Mouse (Mus musculus) liver, embryonic 12.5 days (tissue): ENCODE measurements around the gene Hypk. TPM values are rescaled to one million over a fixed set of nuclear protein-coding genes. Genes with fewer than 3 reads are reported as not detected.

Experiments used
- ATAC-seq: fragments of 200-750 bp; cut with Nextera tagmentation; 2 replicates; pipeline ENCODE4 v1.8.0; 2017; ENCODE audit warnings: moderate number of reproducible peaks, mild to moderate bottlenecking, moderate library complexity
- H3K27ac ChIP-seq: fragments of 300-500 bp; sonication (generic); 2 replicates; pipeline ENCODE4 v1.5.1; 2016; ENCODE audit warnings: mild to moderate bottlenecking
- H3K27me3 ChIP-seq: fragments of 300-500 bp; sonication (generic); replicated peaks from 2 replicates; pipeline ENCODE4 v1.6.1; 2016; ENCODE audit warnings: mild to moderate bottlenecking, moderate library complexity
- H3K36me3 ChIP-seq: fragments of 300-500 bp; sonication (generic); 2 replicates; pipeline ENCODE4 v1.6.1; 2016; ENCODE audit warnings: mild to moderate bottlenecking, moderate library complexity
- H3K4me1 ChIP-seq: fragments of 300-500 bp; sonication (generic); 2 replicates; pipeline ENCODE4 v1.6.1; 2016
- H3K4me2 ChIP-seq: fragments of 300-500 bp; sonication (generic); 2 replicates; pipeline ENCODE4 v1.6.1; 2016; ENCODE audit warnings: mild to moderate bottlenecking, moderate library complexity
- H3K4me3 ChIP-seq: fragments of 300-500 bp; sonication (generic); 2 replicates; pipeline ENCODE4 v1.5.1; 2016; ENCODE audit warnings: mild to moderate bottlenecking, moderate library complexity
- H3K9ac ChIP-seq: fragments of 300-500 bp; sonication (generic); 2 replicates; pipeline ENCODE4 v1.6.1; 2016; ENCODE audit warnings: mild to moderate bottlenecking, moderate library complexity
- H3K9me3 ChIP-seq: fragments of 300-500 bp; sonication (generic); replicated peaks from 2 replicates; pipeline ENCODE4 v1.6.1; 2016; ENCODE audit warnings: mild to moderate bottlenecking, moderate library complexity
- WGBS: fragments of 180-500 bp; shearing (Covaris S2); methylation state at CpG from one replicate; pipeline ENCODE4 v1.1.7; 2016; ENCODE audit not compliant: insufficient replicate concordance; 5-methylcytosine and 5-hydroxymethylcytosine counted together
- polyA plus RNA-seq: library from polyadenylated mRNA; unstranded; fragments of >200 nt; fragmentation: Nextera tagmentation; extraction: Ambion mirVana; gene quantifications from 2 replicates; pipeline ENCODE4 v1.2.1, GENCODE M21; 2016

The Hypk gene
- polyA plus RNA-seq, 1 experiment from 2014 or later, result 111 TPM

DNA sequence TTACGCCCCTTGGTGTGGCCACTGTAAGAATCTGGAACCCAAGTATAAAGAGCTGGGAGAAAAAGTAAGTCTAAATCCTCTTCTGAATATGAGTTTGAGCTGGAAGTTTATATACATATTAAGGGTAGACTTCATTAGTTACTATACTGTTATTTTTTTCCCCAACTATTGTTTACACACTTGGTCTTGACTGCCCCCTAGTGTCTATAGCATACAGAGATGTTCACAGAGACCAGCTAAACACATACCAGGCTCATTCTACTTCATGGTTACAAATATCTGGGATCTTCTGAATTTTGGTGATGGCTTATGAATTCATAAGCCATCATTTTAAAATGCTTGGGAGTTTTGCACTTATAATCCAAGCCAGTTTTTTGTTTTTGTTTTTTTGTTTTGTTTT, 18.2 kb upstream of the Hypk start:
- WGBS, result 95% methylated on average over 1 of the region's 1 CpGs
- Histone ChIP-seq H3K4me1 (no peaks in the 10 kb centered on the region), H3K4me2 (no peak overlapping the region), H3K27me3 (0 out of 2 replicates have a peak, but pooled peaks cover 3% of the 10 kb centered on the region), H3K27ac (no peak overlapping the region), H3K9me3 (no peaks in the 10 kb centered on the region), H3K36me3 (peaks cover 100% of the 10 kb centered on the region), H3K4me3 (no peak overlapping the region), H3K9ac (no peak overlapping the region)
- ATAC-seq, result no peak

DNA sequence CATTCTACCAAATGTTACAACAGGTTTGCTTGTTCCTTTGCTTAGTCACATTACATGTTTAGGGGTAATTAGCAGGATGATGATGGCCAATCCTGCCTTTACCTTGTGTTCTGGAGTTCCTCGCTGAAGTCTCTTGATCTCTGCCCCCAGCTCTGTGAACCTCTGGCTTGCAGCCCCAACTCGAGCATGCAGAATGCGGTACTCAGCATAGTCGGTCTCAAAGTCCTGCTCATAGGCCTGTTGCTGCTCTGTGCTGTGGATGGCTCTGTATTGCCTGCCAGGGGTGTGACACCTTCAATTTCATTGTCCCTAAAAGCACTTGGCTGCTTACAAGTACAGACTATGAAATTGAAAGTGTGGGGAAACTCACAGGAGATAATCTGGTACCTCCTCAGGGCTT, 13.3 kb upstream of the Hypk start:
- ATAC-seq, result no peak
- WGBS, result 58% methylated on average over 4 of the region's 4 CpGs

DNA sequence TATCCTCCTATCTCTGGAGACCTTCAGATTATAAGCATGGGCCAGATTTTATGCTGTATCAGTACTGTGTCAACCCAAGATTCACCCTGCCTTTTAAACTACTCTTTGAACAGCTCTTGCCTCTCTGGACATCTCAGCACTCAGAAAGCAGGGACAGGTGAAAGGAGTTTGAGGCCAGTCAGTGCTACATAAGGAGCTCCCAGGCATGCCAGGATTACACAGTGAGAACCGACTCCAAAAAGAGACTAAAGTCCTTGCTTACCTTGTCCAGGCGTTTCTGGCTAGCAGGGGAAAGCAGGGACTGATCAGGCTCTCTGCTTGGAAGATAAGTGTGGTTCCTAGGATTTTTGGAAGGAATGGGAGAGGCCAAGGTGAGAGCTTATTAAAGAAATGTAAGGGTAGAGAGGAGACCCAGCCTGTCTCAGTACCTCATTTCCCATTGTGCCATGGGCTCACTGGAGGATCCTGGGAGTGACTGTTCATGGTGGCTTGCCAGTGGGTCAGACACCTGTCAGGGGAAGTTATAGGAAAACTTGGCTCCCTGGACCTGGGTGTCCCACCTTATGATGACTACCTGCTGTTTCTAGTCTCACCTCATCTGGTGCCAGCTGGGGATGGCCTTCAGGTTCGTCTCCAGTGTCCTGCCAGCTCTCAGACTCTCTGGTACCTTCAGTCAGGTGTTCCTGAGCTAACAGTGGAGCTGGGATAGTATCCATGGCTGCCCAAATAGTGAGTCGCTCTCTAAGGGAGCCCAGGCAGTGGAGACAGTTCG, 12.1 kb upstream of the Hypk start:
- H3K27ac ChIP-seq, result no peak overlapping the region
- H3K9ac ChIP-seq, result no peak overlapping the region
- H3K4me3 ChIP-seq, result no peak overlapping the region
- peaks cover 38% of the 10 kb centered on the region for H3K36me3 ChIP-seq
- H3K4me1 ChIP-seq, result peaks cover 19% of the 10 kb centered on the region
- no peak overlapping the region for H3K4me2 ChIP-seq
- ATAC-seq, result no peak
- H3K9me3 ChIP-seq, result no peaks in the 10 kb centered on the region
- WGBS, result 48% methylated on average over 5 of the region's 5 CpGs
- H3K27me3 ChIP-seq, result peaks cover 37% of the 10 kb centered on the region

More for the DNA sequence above, 13.3 kb upstream of the Hypk start:
- H3K9me3 ChIP-seq, result no peaks in the 10 kb centered on the region
- H3K27ac ChIP-seq, result no peak overlapping the region
- no peak overlapping the region for H3K9ac ChIP-seq
- H3K27me3 ChIP-seq, result peaks cover 37% of the 10 kb centered on the region
- no peak overlapping the region for H3K4me3 ChIP-seq
- no peak overlapping the region for H3K4me2 ChIP-seq
- H3K4me1 ChIP-seq, result peaks cover 19% of the 10 kb centered on the region
- peaks cover 51% of the 10 kb centered on the region for H3K36me3 ChIP-seq

DNA sequence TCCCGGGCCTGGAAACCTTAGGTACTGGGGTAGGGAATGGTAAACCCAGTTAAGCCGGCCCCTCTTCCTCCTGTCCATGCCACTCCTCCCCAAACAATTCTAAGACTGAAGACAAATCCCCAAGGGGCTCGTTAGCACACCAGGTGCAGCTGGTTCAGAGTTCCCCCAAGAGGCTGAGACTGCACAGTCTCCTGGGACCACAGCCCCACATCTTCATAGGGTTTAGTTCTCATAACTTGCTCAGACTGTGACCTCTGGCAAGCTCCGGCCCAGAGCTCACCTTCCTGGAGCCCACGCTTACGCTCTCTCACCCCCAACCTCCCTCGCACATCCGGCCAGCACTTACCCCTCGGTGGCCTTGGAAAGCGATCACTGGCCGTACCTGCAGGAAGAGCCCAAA, 11.3 kb upstream of the Hypk start:
- Histone ChIP-seq H3K4me3 (peak overlapping the region; percentile 60), H3K36me3 (peaks cover 30% of the 10 kb centered on the region), H3K27ac (no peak overlapping the region), H3K9ac (peak overlapping the region; percentile 69), H3K27me3 (peaks cover 37% of the 10 kb centered on the region), H3K9me3 (no peaks in the 10 kb centered on the region), H3K4me1 (peaks cover 19% of the 10 kb centered on the region), H3K4me2 (peak overlapping the region; percentile 93)
- ATAC-seq, result no peak
- WGBS, result 15% methylated on average over 11 of the region's 11 CpGs

DNA sequence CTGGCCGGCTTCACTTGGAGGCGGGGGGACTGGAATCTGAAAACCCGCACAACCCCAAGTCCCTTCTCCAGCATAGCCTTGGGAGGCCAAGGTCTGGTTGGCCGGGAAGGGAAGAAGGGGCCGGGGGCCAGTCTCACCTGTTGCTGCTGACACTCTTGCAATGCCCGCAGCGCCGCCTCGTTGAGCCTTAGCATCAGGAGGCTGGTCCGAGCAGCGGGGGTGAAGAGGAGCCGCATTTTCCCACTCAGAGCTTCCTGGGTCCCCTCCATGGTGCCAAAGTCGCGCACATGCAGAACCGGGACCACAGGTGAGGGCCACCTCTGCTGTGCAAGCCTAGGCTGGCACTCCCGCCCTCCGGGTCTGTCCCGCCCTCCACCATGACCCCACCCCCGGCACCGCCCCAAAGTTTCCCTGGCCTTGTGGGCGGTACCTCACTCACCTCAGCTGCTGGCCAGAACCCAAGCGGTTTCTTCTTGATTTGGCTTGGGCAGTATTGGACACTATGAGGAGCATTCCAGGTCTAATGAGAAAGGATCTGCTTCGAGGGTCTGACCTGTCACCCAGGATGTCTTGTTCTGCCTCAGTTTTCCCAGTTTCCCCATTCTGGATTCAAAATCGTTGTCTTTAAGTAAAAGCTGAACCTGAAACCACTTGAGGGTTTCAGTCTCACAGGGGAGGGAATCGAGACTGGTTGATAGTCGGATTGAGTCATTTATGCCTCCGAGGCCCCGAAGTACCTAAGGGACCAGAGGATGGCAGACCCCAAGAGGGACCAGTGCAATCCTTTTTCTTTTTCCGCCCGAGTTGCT, 10.6 kb upstream of the Hypk start:
- peaks cover 24% of the 10 kb centered on the region for H3K36me3 ChIP-seq
- no peaks in the 10 kb centered on the region for H3K9me3 ChIP-seq
- peaks cover 24% of the 10 kb centered on the region for H3K4me1 ChIP-seq
- ATAC-seq, result peak; percentile 96
- peak overlapping the region; percentile 60 for H3K4me3 ChIP-seq
- peak overlapping the region; percentile 93 for H3K4me2 ChIP-seq
- H3K9ac ChIP-seq, result peak overlapping the region; percentile 69
- H3K27me3 ChIP-seq, result peaks cover 37% of the 10 kb centered on the region
- 2% methylated on average over 30 of the region's 30 CpGs for WGBS
- H3K27ac ChIP-seq, result 0 out of 2 replicates have a peak overlapping the region, but pooled peaks have one; percentile 52

DNA sequence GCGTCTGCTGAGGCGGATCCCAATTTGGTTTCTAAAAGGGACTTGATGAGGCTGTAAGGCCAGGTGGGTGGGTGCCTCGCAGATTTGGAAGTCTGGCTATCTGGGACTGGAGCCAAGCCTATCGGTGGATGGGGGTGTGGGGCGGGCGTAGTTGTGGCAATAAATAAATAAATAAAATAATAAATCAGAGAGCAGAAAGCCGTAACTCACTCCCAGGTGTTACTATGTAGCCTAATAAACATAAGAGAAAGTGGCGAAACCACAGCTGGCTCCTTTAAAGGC, 10.1 kb upstream of the Hypk start:
- Histone ChIP-seq H3K27me3 (peaks cover 37% of the 10 kb centered on the region), H3K36me3 (peaks cover 18% of the 10 kb centered on the region), H3K4me2 (peak overlapping the region; percentile 93), H3K27ac (0 out of 2 replicates have a peak overlapping the region, but pooled peaks have one; percentile 52), H3K9ac (peak overlapping the region; percentile 69), H3K4me3 (peak overlapping the region; percentile 60), H3K4me1 (peaks cover 29% of the 10 kb centered on the region), H3K9me3 (no peaks in the 10 kb centered on the region)
- ATAC-seq, result peak; percentile 6; the same call in 1 of the 2 replicates
- WGBS, result 27% methylated on average over 8 of the region's 8 CpGs

DNA sequence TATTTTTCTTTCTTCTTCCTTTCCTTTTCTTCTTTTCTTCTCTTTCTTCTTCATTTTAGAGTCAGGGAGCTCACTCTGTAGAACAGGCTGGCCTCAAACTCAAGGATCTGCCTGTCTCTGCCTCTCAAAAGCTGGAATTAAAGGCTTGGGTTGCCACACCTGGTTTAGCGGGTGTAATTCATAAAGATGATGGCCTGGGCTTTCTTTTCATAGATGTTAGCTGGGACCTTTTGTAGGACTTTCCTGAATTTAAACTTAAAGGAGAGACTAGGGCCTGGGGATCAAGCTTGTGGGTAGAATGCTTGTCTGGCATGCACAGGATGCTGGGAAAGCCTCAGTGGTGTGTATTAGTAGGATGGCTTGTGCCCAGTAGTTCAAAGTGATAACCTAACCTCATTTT, 8.9 kb upstream of the Hypk start, which contains the start of gene Ell3:
Gene Ell3, minus strand, starts transcription at position 101 of the 400 bp plus-strand sequence.
- ATAC-seq, result no peak
- H3K36me3 ChIP-seq, result peaks cover 6% of the 10 kb centered on the region
- H3K4me3 ChIP-seq, result peak within 1 kb of the TSS; percentile 60
- no peak within 1 kb of the TSS for H3K27ac ChIP-seq
- peaks cover 37% of the 10 kb centered on the region for H3K27me3 ChIP-seq
- 0 out of 2 replicates have a peak within 1 kb of the TSS, but pooled peaks have one; percentile 69 for H3K9ac ChIP-seq
- H3K4me2 ChIP-seq, result peak within 1 kb of the TSS; percentile 93
- H3K4me1 ChIP-seq, result peaks cover 36% of the 10 kb centered on the region
- 78% methylated on average over 1 of the region's 1 CpGs for WGBS
- H3K9me3 ChIP-seq, result no peaks in the 10 kb centered on the region

DNA sequence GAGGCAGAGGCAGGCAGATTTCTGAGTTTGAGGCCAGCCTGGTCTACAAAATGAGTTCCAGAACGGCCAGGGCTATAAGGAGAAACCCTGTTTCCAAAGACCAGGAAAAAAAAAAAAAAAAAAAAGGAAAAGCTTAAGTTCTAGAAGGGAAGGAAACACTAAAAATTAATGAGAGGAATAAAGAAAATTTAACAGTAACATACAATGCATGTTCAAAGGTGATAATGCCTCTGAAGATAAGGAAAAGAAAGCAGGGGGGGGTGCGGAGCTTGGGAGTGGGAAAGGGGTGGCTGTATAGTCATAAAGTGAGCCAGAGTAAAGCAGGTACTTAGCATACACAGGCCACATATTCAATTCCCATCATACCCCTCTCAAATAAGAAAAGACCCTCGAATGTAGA, 8.0 kb upstream of the Hypk start:
- WGBS, result 51% methylated on average over 3 of the region's 3 CpGs
- Histone ChIP-seq H3K4me1 (peaks cover 38% of the 10 kb centered on the region), H3K4me2 (no peak overlapping the region), H3K27ac (no peak overlapping the region), H3K36me3 (no peaks in the 10 kb centered on the region), H3K9me3 (no peaks in the 10 kb centered on the region), H3K9ac (no peak overlapping the region), H3K27me3 (peaks cover 34% of the 10 kb centered on the region), H3K4me3 (no peak overlapping the region)
- no peak for ATAC-seq

DNA sequence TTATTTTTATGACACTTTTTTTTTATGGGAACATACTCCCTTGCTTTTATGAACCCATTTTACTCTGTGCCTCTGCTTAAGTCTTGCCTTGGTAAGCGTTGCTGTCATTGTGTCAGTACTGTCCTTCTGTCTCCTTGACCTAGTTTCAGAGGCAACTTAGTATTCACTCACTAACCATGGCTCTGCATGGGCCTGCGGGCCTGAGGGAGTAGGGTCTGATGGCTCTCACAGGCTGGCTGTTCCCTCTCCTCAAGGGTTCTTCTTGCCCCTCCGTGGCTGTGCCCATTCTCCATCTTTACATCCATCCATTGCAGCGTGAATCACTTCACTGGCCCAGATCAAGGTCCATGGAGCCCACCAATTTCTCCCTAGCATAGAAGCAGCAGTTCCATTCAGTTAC, 6.6 kb upstream of the Hypk start:
- peaks cover 23% of the 10 kb centered on the region for H3K27me3 ChIP-seq
- H3K4me1 ChIP-seq, result peaks cover 51% of the 10 kb centered on the region
- peaks cover 7% of the 10 kb centered on the region for H3K36me3 ChIP-seq
- no peak overlapping the region for H3K4me2 ChIP-seq
- WGBS, result 70% methylated on average over 4 of the region's 4 CpGs
- H3K9me3 ChIP-seq, result no peaks in the 10 kb centered on the region
- ATAC-seq, result no peak
- no peak overlapping the region for H3K27ac ChIP-seq
- H3K4me3 ChIP-seq, result no peak overlapping the region
- H3K9ac ChIP-seq, result no peak overlapping the region

DNA sequence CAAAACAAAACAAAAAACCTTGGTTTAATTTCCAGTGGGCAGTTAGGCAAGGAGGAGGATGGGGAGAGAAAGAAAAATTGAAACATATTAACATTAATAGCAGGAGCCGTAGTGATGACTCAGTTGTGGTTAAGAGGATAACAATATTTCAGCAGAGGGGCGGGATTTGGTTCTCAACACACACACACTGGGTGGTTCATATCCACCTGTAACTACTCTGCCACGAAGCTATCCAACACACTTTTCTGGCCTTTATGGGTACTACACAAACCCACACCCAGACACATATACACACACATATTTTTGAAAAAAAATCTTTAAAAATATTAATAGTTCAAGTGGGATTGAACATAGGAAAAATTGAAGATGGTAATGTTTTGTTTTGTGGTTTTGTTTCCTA, 6.1 kb upstream of the Hypk start:
- no peaks in the 10 kb centered on the region for H3K9me3 ChIP-seq
- H3K4me3 ChIP-seq, result no peak overlapping the region
- no peak for ATAC-seq
- H3K4me1 ChIP-seq, result peaks cover 48% of the 10 kb centered on the region
- H3K27ac ChIP-seq, result no peak overlapping the region
- H3K9ac ChIP-seq, result no peak overlapping the region
- WGBS, result 44% methylated on average over 3 of the region's 3 CpGs
- H3K27me3 ChIP-seq, result peaks cover 18% of the 10 kb centered on the region
- no peak overlapping the region for H3K4me2 ChIP-seq
- peaks cover 9% of the 10 kb centered on the region for H3K36me3 ChIP-seq

DNA sequence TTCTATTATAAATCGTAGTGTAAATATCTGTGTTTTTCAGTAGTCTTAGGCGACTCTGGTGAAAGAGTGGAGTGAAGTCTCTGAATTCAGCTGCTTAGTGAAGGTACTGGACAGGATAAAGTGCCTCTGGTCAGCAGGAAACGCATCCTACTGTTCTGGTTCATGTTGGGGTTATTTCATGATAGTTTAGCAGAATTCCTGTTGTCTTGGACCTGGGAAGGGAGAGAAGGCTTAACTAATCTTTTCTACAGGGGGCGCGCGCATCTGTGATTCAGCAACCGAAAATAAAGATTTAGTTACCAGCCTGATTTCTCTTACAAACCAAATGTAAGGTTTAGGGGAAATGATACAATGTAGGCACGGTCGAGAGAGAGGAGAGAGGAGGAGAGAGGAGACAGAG, 5.0 kb upstream of the Hypk start:
- Histone ChIP-seq H3K27ac (peak overlapping the region; percentile 88), H3K4me2 (peak overlapping the region; percentile 93), H3K4me3 (peak overlapping the region; percentile 98), H3K9me3 (no peaks in the 10 kb centered on the region), H3K36me3 (peaks cover 20% of the 10 kb centered on the region), H3K9ac (peak overlapping the region; percentile 69), H3K27me3 (peaks cover 11% of the 10 kb centered on the region; the same call in 1 of the 2 replicates), H3K4me1 (peaks cover 44% of the 10 kb centered on the region)
- WGBS, result 18% methylated on average over 9 of the region's 9 CpGs
- ATAC-seq, result no peak
